Mouse (Mus musculus) CH12.LX (cell line): Measurements from ENCODE around the gene Wee1. TPM values are rescaled to one million over a fixed set of nuclear protein-coding genes. Genes with fewer than 3 reads are reported as not detected.
"Not testable (repeated sequence)": the region's sequence is repeated elsewhere in the genome, so short reads cannot be mapped to it uniquely, and the experiment has no call there.

Experiments used
- DNase-seq: peaks from one replicate; pipeline ENCODE4 v3.0.0-alpha.2; 2013; ENCODE audit errors: extremely low read depth
- H3K27ac ChIP-seq: 2 replicates; pipeline ENCODE4 v1.5.1; 2012; ENCODE audit warnings: low read depth, mild to moderate bottlenecking, control low read depth, moderate library complexity; ENCODE audit not compliant: insufficient read depth
- H3K27me3 ChIP-seq: replicated peaks from 2 replicates; pipeline ENCODE3; 2012; ENCODE audit warnings: inconsistent platforms
- H3K36me3 ChIP-seq, 2 experiments: replicated peaks in 1 of 2; 2 replicates each; pipeline versions ENCODE3 to v1.6.1; 2012; ENCODE audit warnings: inconsistent platforms in 1 of 2, low read length in 1 of 2, mild to moderate bottlenecking in 1 of 2, mixed read lengths in 1 of 2, moderate library complexity in 1 of 2; ENCODE audit not compliant: control insufficient read depth in 1 of 2, insufficient read depth in 1 of 2
- H3K4me1 ChIP-seq, 2 experiments: 2 replicates each; pipeline ENCODE4 v1.6.1; 2012; ENCODE audit warnings: inconsistent platforms in 1 of 2, moderate library complexity in 1 of 2; ENCODE audit not compliant: insufficient read depth in 2 of 2, control insufficient read depth in 1 of 2
- H3K4me2 ChIP-seq: 2 replicates; pipeline ENCODE4 v1.6.1; 2012; ENCODE audit warnings: low read depth, mild to moderate bottlenecking, control low read depth; ENCODE audit not compliant: poor library complexity, insufficient read depth, severe bottlenecking
- H3K4me3 ChIP-seq, 3 experiments: fragments of 150-350 bp in 1 of 3; sonication (generic) in 1 of 3; replicated peaks in 1 of 3; 2 replicates each; pipeline versions ENCODE3 to v1.5.1; 2011 to 2012; ENCODE audit warnings: low read depth in 2 of 3, low read length in 2 of 3, mild to moderate bottlenecking in 2 of 3, moderate library complexity in 2 of 3, control low read depth in 1 of 3, improper control_type of control experiment in 1 of 3, inconsistent platforms in 1 of 3, mixed read lengths in 1 of 3; ENCODE audit not compliant: poor library complexity in 1 of 3
- H3K79me2 ChIP-seq: replicated peaks from 2 replicates; pipeline ENCODE4 v1.6.1; 2012; ENCODE audit warnings: mild to moderate bottlenecking, moderate library complexity; ENCODE audit not compliant: control insufficient read depth, poor library complexity, insufficient read depth, severe bottlenecking; ENCODE audit errors: extremely low read depth
- H3K9ac ChIP-seq: 2 replicates; pipeline ENCODE4 v1.6.1; 2012; ENCODE audit warnings: low read depth, mild to moderate bottlenecking, control low read depth, moderate library complexity; ENCODE audit not compliant: insufficient read depth
- H3K9me3 ChIP-seq: replicated peaks from 2 replicates; pipeline ENCODE3; 2012; ENCODE audit warnings: low read length, inconsistent platforms, mixed read lengths
- BHLHE40 ChIP-seq: IDR thresholded peaks from 2 replicates; pipeline ENCODE4 v1.6.1; 2011; ENCODE audit warnings: mild to moderate bottlenecking, low read depth, low read length, improper control_type of control experiment
- CHD1 ChIP-seq: IDR thresholded peaks from 2 replicates; pipeline ENCODE4 v1.6.1; 2012; ENCODE audit warnings: low read depth, low read length, improper control_type of control experiment, inconsistent platforms
- CTCF ChIP-seq, 2 experiments: IDR thresholded peaks in 1 of 2; conservative IDR thresholded peaks in 1 of 2; 2 replicates each; pipeline ENCODE4 v1.5.1; 2011 to 2012; ENCODE audit warnings: low read depth in 2 of 2, low read length in 2 of 2, improper control_type of control experiment in 1 of 2, inconsistent platforms in 1 of 2, mild to moderate bottlenecking in 1 of 2, moderate library complexity in 1 of 2
- E2F4 ChIP-seq: IDR thresholded peaks from 2 replicates; pipeline ENCODE4 v1.6.1; 2011; ENCODE audit warnings: low read depth, low read length, improper control_type of control experiment; ENCODE audit not compliant: insufficient replicate concordance
- EP300 ChIP-seq: IDR thresholded peaks from 2 replicates; pipeline ENCODE4 v1.6.1; 2011; ENCODE audit warnings: low read length, improper control_type of control experiment
- ETS1 ChIP-seq: conservative IDR thresholded peaks from 2 replicates; pipeline ENCODE4 v1.6.1; 2012; ENCODE audit warnings: low read depth, mild to moderate bottlenecking, inconsistent platforms, low read length, improper control_type of control experiment, moderate library complexity
- GABPA ChIP-seq: IDR thresholded peaks from 2 replicates; pipeline ENCODE4 v1.6.1; 2012; ENCODE audit warnings: low read depth, low read length, improper control_type of control experiment, inconsistent platforms; ENCODE audit not compliant: insufficient replicate concordance
- HCFC1 ChIP-seq: IDR thresholded peaks from 2 replicates; pipeline ENCODE4 v1.6.1; 2012; ENCODE audit warnings: low read depth, mild to moderate bottlenecking, inconsistent platforms, low read length, improper control_type of control experiment
- IRF4 ChIP-seq: IDR thresholded peaks from 2 replicates; pipeline ENCODE4 v1.6.1; 2014; ENCODE audit warnings: low read depth, mild to moderate bottlenecking, inconsistent platforms, low read length, improper control_type of control experiment
- JUN ChIP-seq: IDR thresholded peaks from 2 replicates; pipeline ENCODE4 v1.6.1; 2011; ENCODE audit warnings: low read depth, mild to moderate bottlenecking, low read length, improper control_type of control experiment, moderate library complexity; ENCODE audit not compliant: insufficient read depth
- KAT2A ChIP-seq: IDR thresholded peaks from 2 replicates; pipeline ENCODE4 v1.6.1; 2012; ENCODE audit warnings: low read length, improper control_type of control experiment, inconsistent platforms; ENCODE audit not compliant: insufficient replicate concordance
- MAFK ChIP-seq: IDR thresholded peaks from 2 replicates; pipeline ENCODE4 v1.6.1; 2011; ENCODE audit warnings: low read length, improper control_type of control experiment; ENCODE audit not compliant: insufficient replicate concordance
- MAX ChIP-seq: IDR thresholded peaks from 2 replicates; pipeline ENCODE4 v1.6.1; 2011; ENCODE audit warnings: low read length, improper control_type of control experiment
- MAZ ChIP-seq: IDR thresholded peaks from 2 replicates; pipeline ENCODE4 v1.6.1; 2012; ENCODE audit warnings: low read depth, mild to moderate bottlenecking, inconsistent platforms, low read length, improper control_type of control experiment, moderate library complexity
- MEF2A ChIP-seq: IDR thresholded peaks from 2 replicates; pipeline ENCODE4 v1.6.1; 2014; ENCODE audit warnings: low read depth, mild to moderate bottlenecking, inconsistent platforms, low read length, improper control_type of control experiment, borderline replicate concordance
- MXI1 ChIP-seq: IDR thresholded peaks from 2 replicates; pipeline ENCODE4 v1.6.1; 2011; ENCODE audit warnings: mild to moderate bottlenecking, low read depth, low read length, improper control_type of control experiment
- MYC ChIP-seq: IDR thresholded peaks from 2 replicates; pipeline ENCODE4 v1.6.1; 2011; ENCODE audit warnings: low read depth, mild to moderate bottlenecking, improper control_type of control experiment, low read length
- NELFE ChIP-seq: IDR thresholded peaks from 2 replicates; pipeline ENCODE4 v1.6.1; 2011; ENCODE audit warnings: low read depth, low read length, improper control_type of control experiment
- PAX5 ChIP-seq: IDR thresholded peaks from 2 replicates; pipeline ENCODE4 v1.6.1; 2012; ENCODE audit warnings: low read length, inconsistent platforms, mixed read lengths
- POLR2A ChIP-seq: IDR thresholded peaks from 2 replicates; pipeline ENCODE4 v1.6.1; 2011; ENCODE audit warnings: low read depth, mild to moderate bottlenecking, improper control_type of control experiment, low read length
- POLR2AphosphoS2 ChIP-seq: IDR thresholded peaks from 2 replicates; pipeline ENCODE4 v1.6.1; 2011; ENCODE audit warnings: low read depth, low read length, improper control_type of control experiment
- RAD21 ChIP-seq: IDR thresholded peaks from 2 replicates; pipeline ENCODE4 v1.6.1; 2011; ENCODE audit warnings: low read depth, mild to moderate bottlenecking, low read length, improper control_type of control experiment, moderate library complexity
- SMC3 ChIP-seq: IDR thresholded peaks from 2 replicates; pipeline ENCODE4 v1.6.1; 2011; ENCODE audit warnings: low read depth, low read length, improper control_type of control experiment
- TBP ChIP-seq: conservative IDR thresholded peaks from 2 replicates; pipeline ENCODE4 v1.6.1; 2011; ENCODE audit warnings: low read depth, low read length, improper control_type of control experiment
- TCF12 ChIP-seq: IDR thresholded peaks from 2 replicates; pipeline ENCODE4 v1.6.1; 2014; ENCODE audit warnings: low read depth, mild to moderate bottlenecking, inconsistent platforms, low read length, improper control_type of control experiment
- UBTF ChIP-seq: IDR thresholded peaks from 2 replicates; pipeline ENCODE4 v1.6.1; 2012; ENCODE audit warnings: low read depth, mild to moderate bottlenecking, inconsistent platforms, low read length, improper control_type of control experiment, moderate library complexity
- USF1 ChIP-seq: IDR thresholded peaks from 2 replicates; pipeline ENCODE4 v1.6.1; 2014; ENCODE audit warnings: low read depth, mild to moderate bottlenecking, inconsistent platforms, low read length, improper control_type of control experiment
- ZC3H11A ChIP-seq: IDR thresholded peaks from 2 replicates; pipeline ENCODE4 v1.6.1; 2012; ENCODE audit warnings: low read depth, mild to moderate bottlenecking, inconsistent platforms, low read length, improper control_type of control experiment
- ZKSCAN1 ChIP-seq: IDR thresholded peaks from 2 replicates; pipeline ENCODE4 v1.6.1; 2012; ENCODE audit warnings: low read depth, inconsistent platforms, low read length, improper control_type of control experiment, borderline replicate concordance
- ZMIZ1 ChIP-seq: IDR thresholded peaks from 2 replicates; pipeline ENCODE4 v1.6.1; 2012; ENCODE audit warnings: low read depth, mild to moderate bottlenecking, inconsistent platforms, low read length, improper control_type of control experiment
- ZNF384 ChIP-seq: IDR thresholded peaks from 2 replicates; pipeline ENCODE4 v1.6.1; 2012; ENCODE audit warnings: low read depth, low read length, improper control_type of control experiment, inconsistent platforms
- dilution Hi-C: fragments of 300-500 bp; cut with MboI; formaldehyde crosslinking; loops from 2 replicates; pipeline ENCODE4 v1.14.3; 2020; ENCODE audit warnings: low sequenced_read_pairs; ENCODE audit not compliant: extremely low pct_unique_long_range_greater_than_20kb, extremely low pct_ligation_motif_present
- in situ Hi-C: fragments of 300-500 bp; cut with MboI; formaldehyde crosslinking; loops from 3 replicates; pipeline ENCODE4 v1.14.3; 2019; ENCODE audit warnings: low sequenced_read_pairs, low pct_ligation_motif_present, low pct_unique_long_range_greater_than_20kb, mixed read lengths
- polyA plus RNA-seq: library from polyadenylated mRNA; unstranded; fragments of >175 nt; gene quantifications from 2 replicates; pipeline ENCODE4 v1.2.1, GENCODE M21; 2012; ENCODE audit warnings: low read depth; ENCODE audit not compliant: insufficient read length
- total RNA-seq, 2 experiments: library from RNA; depleted of rRNA; stranded (reverse); fragments of 300-350 nt in 1 of 2; fragments of >200 nt in 1 of 2; gene quantifications; 2 replicates each; pipeline ENCODE4 v1.2.3; 2012 to 2014

Wee1 gene
- total and polyA plus RNA-seq, 3 experiments, result 10.1 to 30.3 (median 14.2) TPM

DNA sequence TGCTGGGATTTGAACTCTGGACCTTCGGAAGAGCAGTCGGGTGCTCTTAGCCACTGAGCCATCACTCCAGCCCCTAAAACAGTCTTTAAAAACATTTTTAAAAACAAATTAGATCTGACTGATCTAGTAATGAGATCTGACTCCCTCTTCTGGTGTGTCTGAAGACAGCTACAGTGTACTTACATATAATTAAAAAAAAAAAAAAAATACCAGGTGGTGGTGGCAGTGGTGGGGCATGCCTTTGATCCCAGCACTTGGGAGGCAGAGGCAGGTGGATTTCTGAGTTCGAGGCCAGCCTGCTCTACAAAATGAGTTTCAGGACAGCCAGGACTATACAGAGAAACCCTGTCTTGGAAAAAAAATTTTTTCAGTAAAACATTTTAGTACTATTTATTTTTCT is 13.3 kb upstream of the Wee1 start:
- Histone ChIP-seq H3K4me2 (peak overlapping the region; percentile 53), H3K4me1 (peaks cover 0 to 17% of the 10 kb centered on the region in 2 experiments; a peak in 2 of 4 replicates), H3K27ac (peak overlapping the region; percentile 91)
- H3K36me3 ChIP-seq, in situ Hi-C loops, DNase-seq, H3K9ac ChIP-seq, H3K4me3 ChIP-seq, H3K27me3 ChIP-seq, H3K9me3 ChIP-seq, dilution Hi-C loops: not testable (repeated sequence)
- peak; percentile 73 for TF ChIP-seq ZNF384
- TF ChIP-seq, all 38 proteins: peak for 1; not testable (repeated sequence) for 37
- not testable (repeated sequence) for H3K79me2 ChIP-seq

DNA sequence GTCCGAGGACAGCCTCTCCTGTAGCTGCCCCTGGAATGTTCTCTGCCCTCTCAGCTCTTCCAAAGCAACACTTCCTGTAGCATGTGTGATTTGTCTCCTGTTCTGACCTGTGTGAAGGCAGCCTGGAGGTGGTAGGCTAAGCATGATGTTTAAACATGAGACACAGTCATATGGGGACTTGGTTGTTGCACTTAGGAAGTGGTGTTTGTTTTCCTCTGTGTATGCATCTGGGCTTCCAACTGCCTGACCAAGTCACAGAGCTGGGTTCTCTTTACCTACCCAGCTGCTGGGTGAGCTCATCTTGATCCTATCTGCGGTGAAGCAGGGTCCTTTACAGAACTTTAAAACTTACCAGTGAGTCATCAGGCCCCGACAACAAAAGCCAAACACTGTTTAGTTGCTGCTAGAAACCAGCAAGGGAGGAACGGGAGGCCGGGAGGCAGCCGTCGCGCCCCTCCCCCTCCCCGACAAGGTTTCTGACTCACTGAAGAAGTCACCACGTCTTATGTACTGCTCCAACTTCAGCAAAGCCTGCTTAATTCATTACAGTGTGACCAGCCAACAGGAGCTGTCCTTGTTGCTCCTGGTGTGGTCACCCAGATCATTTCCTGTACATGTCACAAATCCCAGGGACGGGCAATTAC is 12.8 kb upstream of the Wee1 start:
- dilution Hi-C loops, result no loop called here
- Histone ChIP-seq H3K27me3 (no peaks in the 10 kb centered on the region), H3K4me3 (peak overlapping the region; percentile 3 to 26 (median 4)), H3K4me1 (peaks cover 0 to 17% of the 10 kb centered on the region in 2 experiments; a peak in 2 of 4 replicates), H3K36me3 (no peaks in the 10 kb centered on the region), H3K9me3 (peaks cover 2% of the 10 kb centered on the region), H3K4me2 (peak overlapping the region; percentile 53), H3K9ac (0 out of 2 replicates have a peak overlapping the region, but pooled peaks have one; percentile 21), H3K27ac (peak overlapping the region; percentile 91), H3K79me2 (no peaks in the 10 kb centered on the region)
- in situ Hi-C loops, result no loop called here
- peak; percentile 91 for DNase-seq
- 0 out of 4 replicates have a peak, but pooled peaks of 1 of the 2 experiments have one; percentile 26 for TF ChIP-seq CTCF (conservative IDR thresholded peaks at IDR 0.05 in 1 of 2, IDR thresholded peaks at IDR 0.05 in 1 of 2; ENCODE audit: low read depth in 2 of 2, low read length in 2 of 2)
- TF ChIP-seq KAT2A, result no peak
- peak; percentile 87 for TF ChIP-seq JUN
- TF ChIP-seq CHD1, result no peak; the same call in 1 of the 2 replicates
- TF ChIP-seq BHLHE40, result peak; percentile 74
- TF ChIP-seq ZKSCAN1, result no peak
- TF ChIP-seq IRF4, result peak; percentile 95
- TF ChIP-seq EP300, result peak; percentile 87
- no peak for TF ChIP-seq PAX5
- peak; percentile 50 for TF ChIP-seq HCFC1
- TF ChIP-seq MAFK, result 0 out of 2 replicates have a peak, but pooled peaks have one; percentile 5
- TF ChIP-seq ETS1, result peak; percentile 95
- TF ChIP-seq MEF2A, result no peak; the same call in none of the 2 replicates
- no peak for TF ChIP-seq MAX
- TF ChIP-seq UBTF, result no peak; the same call in 1 of the 2 replicates
- TF ChIP-seq TBP, result peak; percentile 53; the same call in 1 of the 2 replicates
- no peak for TF ChIP-seq GABPA
- no peak for TF ChIP-seq POLR2AphosphoS2
- TF ChIP-seq SMC3, result no peak; the same call in 1 of the 2 replicates
- peak; percentile 86 for TF ChIP-seq TCF12
- no peak for TF ChIP-seq USF1
- TF ChIP-seq MAZ, result no peak
- peak; percentile 47; the same call in 1 of the 2 replicates for TF ChIP-seq MXI1
- no peak; the same call in 1 of the 2 replicates for TF ChIP-seq MYC
- no peak for TF ChIP-seq ZMIZ1
- TF ChIP-seq E2F4, result no peak
- TF ChIP-seq ZNF384, result no peak
- TF ChIP-seq NELFE, result no peak
- peak; percentile 43 for TF ChIP-seq POLR2A
- no peak for TF ChIP-seq ZC3H11A
- TF ChIP-seq RAD21, result peak; percentile 11
